Comparison of ENCODE assay signal across 16 mouse cellular contexts in genomic region chr14:110739368-110739767, GRCm38 (mm10). TPM values are rescaled to one million over a fixed set of nuclear protein-coding genes. Genes with fewer than 3 reads are reported as not detected.
"Had no signal": no experiment of that assay in that cellular context is flagged by ENCODE, and none has a peak within 500 bp of the region (broad histone marks: within the 10 kb centered on the region; RNA-seq: fewer than 3 reads in every experiment).

No protein-coding gene starts in this region.

- H3K9me3 ChIP-seq: neural tube, embryonic 13.5 days; stomach, embryonic 15.5 days had no signal

- H3K36me3 ChIP-seq: neural tube, embryonic 13.5 days; stomach, embryonic 15.5 days had no signal

- H3K4me3 ChIP-seq: neural tube, embryonic 13.5 days; stomach, embryonic 15.5 days had no signal

- H3K4me1 ChIP-seq: neural tube, embryonic 13.5 days; stomach, embryonic 15.5 days had no signal

- H3K9ac ChIP-seq: neural tube, embryonic 13.5 days; stomach, embryonic 15.5 days had no signal

- H3K27ac ChIP-seq: neural tube, embryonic 13.5 days; stomach, embryonic 15.5 days; stomach, postnatal 0 days had no signal

- H3K4me2 ChIP-seq: neural tube, embryonic 13.5 days; stomach, embryonic 15.5 days had no signal

- H3K27me3 ChIP-seq: neural tube, embryonic 13.5 days; stomach, embryonic 15.5 days had no signal

- DNase-seq: right cerebral cortex, adult 18-20 months; right cerebral cortex, postnatal 14 days; right cerebral cortex, postnatal 25 days; right cerebral cortex, postnatal 4 days; spleen, adult 18-20 months; thymus, adult 18-20 months; thymus, adult 2 months; thymus, postnatal 14 days; thymus, postnatal 25 days; thymus, postnatal 36 days; thymus, postnatal 4 days had no signal

RNA-seq across cellular contexts. Expression of gene Slitrk6, which starts 15.6 kb away (rescaled TPM):
- total RNA-seq: neutrophil, adult 5-6 weeks had no signal
- polyA plus RNA-seq: testis, adult 2 months had no signal
